Mouse (Mus musculus) layer of hippocampus, adult 9-10 months (tissue): Measurements from ENCODE around the gene Rph3al.

Source experiments
- DNase-seq: peaks from one replicate; pipeline ENCODE4 v3.0.0; 2022; ENCODE audit warnings: low spot score

Rph3al gene

GRCm38 (mm10) chr11:75906556-75906955, 31.7 kb downstream of the Rph3al start:
- no peak for DNase-seq

GRCm38 (mm10) chr11:75904982-75905381, 33.2 kb downstream of the Rph3al start:
- DNase-seq, result no peak

GRCm38 (mm10) chr11:75904501-75904900, 33.7 kb downstream of the Rph3al start:
- no peak for DNase-seq

GRCm38 (mm10) chr11:75903486-75903885, 34.7 kb downstream of the Rph3al start:
- no peak for DNase-seq

- no peak for DNase-seq
Observed at GRCm38 (mm10) chr11:75901339-75901738, 36.9 kb downstream of the Rph3al start.

- no peak for DNase-seq
Observed at GRCm38 (mm10) chr11:75899676-75900075, 38.6 kb downstream of the Rph3al start.

GRCm38 (mm10) chr11:75898532-75898931, 39.7 kb downstream of the Rph3al start:
- DNase-seq, result no peak

GRCm38 (mm10) chr11:75894791-75895420, 43.3 kb downstream of the Rph3al start:
- no peak for DNase-seq

GRCm38 (mm10) chr11:75893956-75894355, 44.3 kb downstream of the Rph3al start:
- DNase-seq, result no peak

GRCm38 (mm10) chr11:75887349-75887748, 50.9 kb downstream of the Rph3al start:
- no peak for DNase-seq

GRCm38 (mm10) chr11:75881234-75881633, 57.0 kb downstream of the Rph3al start:
- DNase-seq, result no peak

- no peak for DNase-seq
Observed at GRCm38 (mm10) chr11:75880064-75880463, 58.2 kb downstream of the Rph3al start.

- DNase-seq, result no peak
Observed at GRCm38 (mm10) chr11:75878460-75878859, 59.8 kb downstream of the Rph3al start.

GRCm38 (mm10) chr11:75876043-75876780, 62.0 kb downstream of the Rph3al start:
- no peak for DNase-seq

GRCm38 (mm10) chr11:75871688-75872087, 66.5 kb downstream of the Rph3al start:
- no peak for DNase-seq

GRCm38 (mm10) chr11:75870947-75871346, 67.3 kb downstream of the Rph3al start:
- no peak for DNase-seq

GRCm38 (mm10) chr11:75870386-75870785, 67.8 kb downstream of the Rph3al start:
- no peak for DNase-seq

GRCm38 (mm10) chr11:75869898-75870297, 68.3 kb downstream of the Rph3al start:
- peak; percentile 66 for DNase-seq

- DNase-seq, result no peak
Observed at GRCm38 (mm10) chr11:75866861-75867260, 71.4 kb downstream of the Rph3al start.

GRCm38 (mm10) chr11:75865859-75866258, 72.4 kb downstream of the Rph3al start:
- no peak for DNase-seq

GRCm38 (mm10) chr11:75865253-75865619, 73.0 kb downstream of the Rph3al start:
- no peak for DNase-seq

- DNase-seq, result no peak
Observed at GRCm38 (mm10) chr11:75864529-75865252, 73.5 kb downstream of the Rph3al start.

GRCm38 (mm10) chr11:75862466-75862865, 75.8 kb downstream of the Rph3al start:
- DNase-seq, result no peak
